Mouse (Mus musculus) kidney, postnatal 4 days (tissue): ENCODE measurements around the gene Dnajc11.

Experiments used
- DNase-seq, 2 experiments: peaks; one replicate each; pipeline ENCODE4 v3.0.0; 2021; ENCODE audit warnings: mixed read lengths in 2 of 2

Gene Dnajc11

DNA sequence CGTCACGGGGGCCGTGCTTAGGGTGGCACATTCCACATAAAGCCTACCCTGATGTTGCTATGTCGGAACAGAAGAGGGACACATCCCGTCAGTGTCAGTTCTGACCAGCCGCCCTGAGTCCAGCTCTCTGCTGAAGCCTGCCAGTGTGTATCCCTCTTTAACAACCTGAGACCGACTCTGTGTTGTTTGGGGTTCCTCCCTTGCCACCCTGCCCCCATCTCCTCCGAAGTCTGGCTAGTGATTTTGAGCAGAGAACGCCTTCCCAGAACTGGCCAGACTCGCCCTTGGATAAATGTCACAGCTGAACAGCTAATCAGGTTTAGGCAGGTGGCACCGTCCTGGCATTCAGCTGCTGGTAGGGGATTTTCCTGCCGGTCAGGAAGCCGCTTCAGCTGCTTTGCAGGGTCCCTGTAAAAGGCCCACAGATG, 77.2 kb downstream of the Dnajc11 start:
- DNase-seq = peak in 1 of 2 experiments; percentile 41

DNA sequence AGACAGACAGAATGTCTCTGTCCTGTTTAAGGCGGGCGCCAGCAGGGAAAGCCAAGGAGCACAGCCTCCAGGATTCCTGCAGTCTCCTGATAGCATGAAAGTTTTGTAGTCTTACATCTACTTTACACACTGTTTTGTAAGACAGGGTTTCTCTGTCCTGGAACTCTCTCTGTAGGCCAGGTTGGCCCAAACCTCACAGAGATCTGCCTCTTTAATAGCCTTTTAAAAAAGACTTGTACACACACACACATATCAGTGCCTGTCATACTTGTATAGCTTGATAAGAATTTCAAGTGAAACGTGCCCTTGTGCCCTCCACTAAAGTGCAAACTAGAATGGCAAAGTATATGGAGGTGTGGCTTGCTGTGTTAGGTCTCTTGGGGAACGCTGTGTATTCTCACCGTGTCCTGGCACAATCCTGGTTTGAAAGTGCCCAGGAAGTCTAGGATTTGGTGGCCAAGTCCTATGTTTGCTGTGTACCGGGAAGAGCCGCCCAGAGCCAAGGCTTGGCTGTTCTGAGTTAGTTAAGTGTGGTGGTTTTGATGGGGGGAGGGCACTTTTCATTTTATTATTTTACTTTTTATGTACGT, 77.8 kb downstream of the Dnajc11 start:
- no peak for DNase-seq

DNA sequence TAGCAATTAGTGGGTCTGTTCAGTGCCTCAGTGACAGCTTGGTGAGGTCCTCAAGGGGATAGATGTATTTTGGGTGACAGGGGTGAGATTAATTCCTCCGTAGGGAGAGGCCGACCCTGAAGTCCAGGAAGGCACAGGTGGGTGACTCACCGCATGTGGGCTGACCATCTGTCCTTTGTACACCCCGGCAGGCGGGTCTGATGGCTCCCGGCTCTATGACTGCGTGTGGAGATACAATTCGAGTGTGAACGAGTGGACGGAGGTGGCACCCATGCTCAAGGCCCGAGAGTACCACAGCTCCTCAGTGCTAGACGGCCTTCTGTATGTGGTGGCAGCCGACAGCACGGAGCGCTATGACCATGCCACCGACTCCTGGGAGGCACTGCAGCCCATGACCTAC, 78.6 kb downstream of the Dnajc11 start:
- DNase-seq = no peak

DNA sequence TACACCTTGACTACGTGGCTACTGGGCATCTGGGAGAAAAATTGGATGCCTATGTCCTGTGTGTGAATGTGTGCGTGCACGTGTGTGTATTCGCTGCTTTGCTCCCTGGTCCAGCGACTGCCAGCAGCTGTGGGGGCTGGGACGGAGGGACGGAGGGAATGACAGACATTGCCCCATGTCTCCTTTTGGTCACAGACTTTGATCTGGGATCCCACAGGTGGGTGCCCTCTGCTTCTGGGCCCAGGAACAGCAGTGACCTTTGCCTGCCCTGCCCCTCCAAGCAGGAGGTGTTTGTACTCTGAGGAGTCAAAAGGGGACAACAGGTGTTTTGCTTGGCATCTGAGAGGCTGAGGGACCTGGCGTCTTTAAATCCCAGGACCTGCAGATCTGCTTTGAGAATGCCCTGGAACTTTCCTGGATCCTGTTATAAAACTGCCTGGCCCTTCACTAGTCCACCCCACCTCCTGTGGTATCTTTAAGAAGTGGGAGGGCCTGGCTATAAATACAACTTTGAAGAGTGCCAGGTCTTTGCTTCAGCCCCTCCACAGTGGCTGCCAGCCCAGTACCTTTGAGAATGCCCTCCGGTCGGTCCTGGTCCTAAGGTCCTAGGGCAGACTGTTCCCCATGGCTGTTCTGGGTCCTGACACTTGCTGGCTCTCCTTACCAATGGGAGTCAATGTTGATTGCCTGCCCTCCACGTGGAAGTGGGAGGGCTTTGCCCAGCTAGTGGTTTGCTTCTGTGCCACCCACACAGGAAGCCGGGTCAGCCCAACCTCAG, 79.7 kb downstream of the Dnajc11 start:
- no peak for DNase-seq

DNA sequence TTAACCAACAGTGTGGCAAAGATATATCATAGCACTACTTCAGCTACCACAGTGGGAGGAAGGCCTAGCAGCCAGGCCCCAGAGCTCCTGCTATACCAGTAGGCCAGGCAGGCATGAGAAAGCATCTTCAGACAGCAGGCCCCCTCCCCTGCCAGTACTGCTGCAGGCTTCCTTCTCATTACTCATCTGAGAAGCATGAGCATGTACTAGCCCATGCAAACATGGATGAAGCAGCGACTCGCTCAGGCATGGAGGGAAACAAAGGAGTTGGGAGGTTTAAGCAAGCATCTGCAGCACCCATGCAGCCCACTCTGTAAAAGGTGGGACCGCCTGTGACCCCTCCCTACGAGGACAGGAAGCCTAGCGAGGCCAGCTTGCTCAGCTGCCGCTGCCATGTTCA, 85.6 kb downstream of the Dnajc11 start:
- no peak for DNase-seq

DNA sequence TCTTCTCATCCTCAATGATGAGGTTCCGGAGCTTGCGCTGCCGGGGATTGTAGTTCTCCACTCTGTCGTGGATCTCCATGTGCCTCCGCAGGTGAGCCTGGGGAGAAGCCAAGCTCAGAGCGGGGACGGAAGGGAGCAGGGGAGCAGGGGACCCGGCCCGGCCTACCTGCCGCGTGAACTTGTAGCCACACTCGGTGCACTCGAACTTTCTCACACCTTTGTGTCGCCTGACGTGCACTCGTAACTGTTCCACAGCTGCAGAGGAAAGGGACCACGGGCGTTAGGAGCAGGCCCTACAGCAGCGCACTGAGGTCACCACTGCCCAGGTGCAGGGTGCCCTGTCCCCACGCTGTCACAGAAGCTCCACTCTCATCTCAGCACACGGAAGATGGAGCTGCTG, 86.5 kb downstream of the Dnajc11 start:
- no peak for DNase-seq

- no peak for DNase-seq
Measured at GRCm38 (mm10) chr4:152021568-152022097, 88.1 kb downstream of the Dnajc11 start.

GRCm38 (mm10) chr4:152022506-152022905, 89.0 kb downstream of the Dnajc11 start:
- no peak for DNase-seq

GRCm38 (mm10) chr4:152024525-152024924, 91.0 kb downstream of the Dnajc11 start:
- DNase-seq = no peak

DNA sequence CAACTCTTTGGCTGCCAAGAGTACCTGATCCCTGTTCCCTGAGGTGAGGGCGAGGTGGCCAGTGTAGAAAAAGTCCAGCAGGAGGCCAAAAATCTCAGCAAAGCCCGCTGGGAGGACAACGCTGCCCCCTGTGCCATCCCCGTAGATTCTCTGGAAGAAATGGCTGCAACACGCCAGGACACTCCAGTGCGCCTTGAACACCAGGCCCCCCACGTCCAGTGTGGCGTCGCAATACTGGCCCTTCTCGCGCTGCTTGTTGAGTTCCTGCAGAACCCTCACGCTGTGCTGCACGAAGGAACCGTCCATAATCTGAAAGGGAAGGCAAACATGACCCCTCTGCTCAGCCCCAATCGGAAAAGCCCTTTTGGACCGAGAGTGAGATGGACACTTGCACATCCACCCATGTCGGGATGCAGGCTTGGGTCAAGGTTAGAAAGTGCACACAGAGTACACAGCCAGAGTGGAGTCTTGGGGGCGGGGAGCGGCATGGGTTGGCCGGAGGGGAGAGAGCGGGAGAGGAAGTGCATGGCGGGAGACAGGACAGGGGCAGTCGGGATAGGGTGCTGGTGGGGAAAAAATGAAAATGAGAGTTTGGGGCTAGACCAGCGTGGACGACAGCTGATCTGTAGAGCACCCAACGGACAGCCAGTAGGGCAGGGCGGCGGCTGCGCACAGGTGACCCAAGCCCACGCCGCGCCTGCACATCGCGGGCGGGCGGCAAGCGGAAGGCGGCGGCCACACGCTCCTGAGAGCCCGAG, 93.4 kb downstream of the Dnajc11 start:
- DNase-seq = peak; percentile 60 to 72

- DNase-seq = peak; percentile 96 to 98
Measured at GRCm38 (mm10) chr4:152027524-152027923, 94.0 kb downstream of the Dnajc11 start, which contains the start of gene Zbtb48. Gene Zbtb48 (minus strand): TSS chr4:152027671.

- no peak for DNase-seq
Measured at GRCm38 (mm10) chr4:152028456-152028855, 95.0 kb downstream of the Dnajc11 start.

DNA sequence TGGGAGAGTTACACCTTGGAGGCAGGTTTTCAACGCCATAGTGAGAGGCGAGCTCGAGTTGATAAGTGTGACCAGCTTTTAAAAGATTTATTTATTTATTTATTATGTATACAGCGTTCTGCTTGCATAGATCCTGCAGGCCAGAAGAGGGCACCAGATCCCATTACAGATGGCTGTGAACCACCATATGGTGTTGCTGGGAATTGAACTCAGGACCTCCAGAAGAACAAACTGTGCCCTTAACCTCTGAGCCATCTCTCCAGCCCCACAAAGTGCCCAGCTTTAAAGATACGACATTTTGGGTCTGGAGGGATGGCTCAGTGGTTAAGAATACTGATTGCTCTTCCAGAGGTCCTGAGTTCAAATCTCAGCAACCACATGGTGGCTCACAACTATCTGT, 95.6 kb downstream of the Dnajc11 start:
- DNase-seq = peak; percentile 52

DNA sequence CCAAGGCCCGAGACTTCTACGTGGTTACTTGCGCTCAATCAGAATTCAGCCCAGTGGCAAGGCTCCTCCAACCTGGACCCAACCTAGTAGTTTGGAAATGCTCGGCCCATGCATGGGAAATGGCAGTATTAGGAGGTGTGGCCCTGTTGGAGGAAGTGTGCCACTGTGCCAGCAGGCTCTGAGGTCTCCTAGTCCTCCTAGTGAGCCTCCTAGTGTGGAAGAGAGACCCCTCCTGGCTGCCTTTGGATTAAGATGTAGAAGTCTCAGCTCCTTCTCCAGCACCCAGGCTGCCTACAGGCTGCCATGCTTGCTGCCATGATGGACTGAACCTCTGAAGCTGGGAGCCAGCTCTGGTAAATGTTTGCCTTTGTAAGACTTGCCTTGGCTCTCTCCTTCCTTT, 96.5 kb downstream of the Dnajc11 start:
- peak in 1 of 2 experiments; percentile 56 for DNase-seq
